Mouse (Mus musculus): ENCODE measurements around the gene Rpa3. TPM values are rescaled to one million over a fixed set of nuclear protein-coding genes. Genes with fewer than 3 reads are reported as not detected.
A peak's percentile ranks its signal among the peaks of the same experiment; 100 is the strongest.

Gene Rpa3
- polyA plus RNA-seq, 1 experiment = 0.87 TPM

DNA sequence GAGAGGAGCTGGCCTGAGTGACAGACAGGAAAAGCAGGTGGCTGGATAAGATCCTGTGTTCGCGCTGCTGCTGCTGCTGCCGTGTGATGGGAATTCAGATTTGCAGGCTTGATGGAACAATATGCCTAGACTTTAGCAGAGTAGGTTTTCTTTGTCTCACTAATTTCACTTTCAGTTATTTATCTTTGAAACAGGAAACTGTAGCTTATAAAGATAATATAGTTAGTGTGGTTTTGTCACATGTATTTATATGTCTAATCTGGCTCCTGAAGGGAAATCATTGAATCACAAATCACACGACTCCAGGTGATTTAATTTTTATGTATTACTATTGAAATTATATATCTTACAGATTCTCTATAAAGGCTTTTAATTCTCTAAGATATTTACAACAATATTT lies 24.3 kb upstream of the Rpa3 start:
- Histone ChIP-seq H3K4me1 (ENCODE audit: control insufficient read depth) (peaks cover 7% of the 10 kb centered on the region), H3K4me3 (replicated peaks) (no peak overlapping the region), H3K36me3 (ENCODE audit: control insufficient read depth) (peaks cover 19% of the 10 kb centered on the region), H3K9me3 (ENCODE audit: control insufficient read depth, low read length) (no peaks in the 10 kb centered on the region), H3K27me3 (ENCODE audit: control insufficient read depth) (no peaks in the 10 kb centered on the region)
- TF ChIP-seq GATA1 (IDR thresholded peaks at IDR 0.05; ENCODE audit: low read length) (no peak), TAL1 (IDR thresholded peaks at IDR 0.05; ENCODE audit: low read length) (no peak)

DNA sequence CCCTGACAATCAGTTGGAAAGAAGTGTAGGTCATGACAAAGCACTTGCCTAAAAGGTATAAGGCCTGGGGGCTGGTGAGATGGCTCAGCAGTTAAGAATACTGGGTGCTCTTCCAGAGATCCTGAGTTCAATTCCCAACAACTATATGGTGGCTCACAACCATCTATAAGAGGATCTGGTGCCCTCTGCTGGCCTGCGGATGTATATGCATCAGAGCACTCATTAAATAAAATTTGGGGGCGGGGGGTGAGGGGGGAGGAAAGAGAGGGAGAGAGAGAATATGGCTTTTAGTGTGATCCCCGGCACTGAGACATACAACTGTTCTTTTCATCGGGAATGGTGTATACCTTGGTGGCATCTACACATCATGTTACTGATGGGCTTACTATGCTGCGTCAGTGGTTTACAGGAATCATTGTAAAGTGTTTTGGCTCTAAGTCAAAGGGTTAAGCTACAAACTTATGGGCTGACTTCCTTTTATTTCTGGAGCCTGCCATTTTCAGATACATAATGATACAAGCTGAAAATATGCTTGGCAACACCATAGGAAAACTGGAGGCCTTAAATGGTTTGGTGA lies 19.5 kb upstream of the Rpa3 start:
- H3K4me3 ChIP-seq (replicated peaks) = no peak overlapping the region
- H3K36me3 ChIP-seq (ENCODE audit: control insufficient read depth) = peaks cover 8% of the 10 kb centered on the region
- H3K4me1 ChIP-seq (ENCODE audit: control insufficient read depth) = peaks cover 25% of the 10 kb centered on the region
- no peaks in the 10 kb centered on the region for H3K9me3 ChIP-seq (ENCODE audit: control insufficient read depth, low read length)
- H3K27me3 ChIP-seq (ENCODE audit: control insufficient read depth) = no peaks in the 10 kb centered on the region
- no peak for TF ChIP-seq GATA1 (IDR thresholded peaks at IDR 0.05; ENCODE audit: low read length)
- TF ChIP-seq TAL1 (IDR thresholded peaks at IDR 0.05; ENCODE audit: low read length) = no peak

DNA sequence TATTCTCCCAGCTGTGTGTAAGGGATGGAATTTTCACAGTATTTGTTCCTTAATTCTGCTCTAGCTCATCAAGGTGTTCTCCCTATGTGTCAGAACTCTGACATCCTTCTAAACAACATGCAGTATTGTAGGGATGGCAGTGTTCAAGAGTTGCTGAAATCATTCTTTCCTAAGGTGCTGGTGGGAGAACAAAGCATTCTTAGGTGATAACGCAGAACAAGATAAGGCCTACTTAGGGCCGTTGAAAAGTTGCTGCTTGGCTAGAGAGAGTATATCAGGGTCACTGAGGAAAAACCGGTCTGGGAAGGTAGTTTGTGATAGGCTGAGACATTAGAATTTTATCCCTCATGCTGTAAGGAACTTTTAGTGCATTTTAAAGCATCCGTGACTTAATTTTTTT lies 17.5 kb upstream of the Rpa3 start:
- H3K27me3 ChIP-seq (ENCODE audit: control insufficient read depth) = no peaks in the 10 kb centered on the region
- no peak overlapping the region for H3K4me3 ChIP-seq (replicated peaks)
- no peak for TF ChIP-seq GATA1 (IDR thresholded peaks at IDR 0.05; ENCODE audit: low read length)
- no peak for TF ChIP-seq TAL1 (IDR thresholded peaks at IDR 0.05; ENCODE audit: low read length)
- no peaks in the 10 kb centered on the region for H3K9me3 ChIP-seq (ENCODE audit: control insufficient read depth, low read length)
- peaks cover 25% of the 10 kb centered on the region for H3K4me1 ChIP-seq (ENCODE audit: control insufficient read depth)
- peaks cover 17% of the 10 kb centered on the region for H3K36me3 ChIP-seq (ENCODE audit: control insufficient read depth)

DNA sequence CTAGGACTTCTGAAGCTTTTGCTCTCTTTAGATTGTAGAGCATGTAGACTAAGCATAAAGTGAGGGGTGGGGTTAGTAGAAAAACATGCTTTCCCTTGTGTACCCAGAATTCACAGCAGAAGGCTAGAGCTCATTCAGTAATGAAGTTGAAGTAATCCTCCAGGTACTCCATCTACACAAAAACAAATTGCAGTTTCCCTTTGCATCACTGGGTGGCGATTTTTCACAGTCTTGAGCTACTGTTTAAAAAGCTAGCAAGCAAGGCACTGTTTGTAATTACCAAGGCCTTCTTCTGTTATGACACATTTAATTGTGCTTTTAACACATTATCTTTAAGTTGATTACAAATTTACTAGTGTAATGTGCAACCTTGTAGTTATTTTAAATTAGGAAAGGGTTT lies 16.1 kb upstream of the Rpa3 start:
- Histone ChIP-seq H3K27me3 (ENCODE audit: control insufficient read depth) (no peaks in the 10 kb centered on the region), H3K4me1 (ENCODE audit: control insufficient read depth) (peaks cover 25% of the 10 kb centered on the region), H3K36me3 (ENCODE audit: control insufficient read depth) (peaks cover 23% of the 10 kb centered on the region), H3K4me3 (replicated peaks) (no peak overlapping the region), H3K9me3 (ENCODE audit: control insufficient read depth, low read length) (no peaks in the 10 kb centered on the region)
- TF ChIP-seq TAL1 (IDR thresholded peaks at IDR 0.05; ENCODE audit: low read length) (no peak), GATA1 (IDR thresholded peaks at IDR 0.05; ENCODE audit: low read length) (no peak)

DNA sequence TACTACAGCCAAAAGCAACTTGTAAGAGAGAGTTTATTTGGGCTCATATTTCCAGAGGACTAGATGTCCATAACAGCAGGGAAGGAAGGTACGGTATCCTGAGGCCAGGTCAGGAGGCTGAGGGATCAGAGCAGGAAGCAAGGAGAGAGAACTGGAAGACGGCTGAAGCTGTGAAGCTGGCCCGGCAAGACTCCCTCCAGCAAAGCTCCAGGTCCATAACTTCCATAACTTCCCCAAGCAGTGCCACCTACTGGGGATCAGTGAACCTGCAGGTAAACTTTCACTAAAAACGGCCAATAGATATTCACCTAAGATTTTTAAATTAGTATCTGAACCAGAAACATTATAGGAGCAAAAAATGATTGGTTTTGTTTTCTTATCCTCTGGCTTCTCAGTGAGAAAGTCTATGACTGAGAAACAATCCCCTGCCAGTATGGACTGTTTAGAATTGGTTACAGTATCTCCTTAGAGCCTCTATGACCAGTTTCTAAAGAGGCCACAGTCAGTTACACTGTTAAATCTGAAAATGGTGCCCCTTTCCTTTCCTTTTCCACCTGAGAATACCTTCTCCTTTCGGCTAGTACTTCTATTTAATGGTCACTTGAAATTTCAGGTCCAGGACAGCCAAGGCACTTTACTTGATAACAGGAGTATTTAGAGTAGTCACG lies 15.5 kb upstream of the Rpa3 start:
- Histone ChIP-seq H3K27me3 (ENCODE audit: control insufficient read depth) (no peaks in the 10 kb centered on the region), H3K9me3 (ENCODE audit: control insufficient read depth, low read length) (no peaks in the 10 kb centered on the region), H3K4me3 (replicated peaks) (no peak overlapping the region), H3K36me3 (ENCODE audit: control insufficient read depth) (peaks cover 23% of the 10 kb centered on the region), H3K4me1 (ENCODE audit: control insufficient read depth) (peaks cover 29% of the 10 kb centered on the region)
- TF ChIP-seq TAL1 (IDR thresholded peaks at IDR 0.05; ENCODE audit: low read length) (no peak), GATA1 (IDR thresholded peaks at IDR 0.05; ENCODE audit: low read length) (no peak)

DNA sequence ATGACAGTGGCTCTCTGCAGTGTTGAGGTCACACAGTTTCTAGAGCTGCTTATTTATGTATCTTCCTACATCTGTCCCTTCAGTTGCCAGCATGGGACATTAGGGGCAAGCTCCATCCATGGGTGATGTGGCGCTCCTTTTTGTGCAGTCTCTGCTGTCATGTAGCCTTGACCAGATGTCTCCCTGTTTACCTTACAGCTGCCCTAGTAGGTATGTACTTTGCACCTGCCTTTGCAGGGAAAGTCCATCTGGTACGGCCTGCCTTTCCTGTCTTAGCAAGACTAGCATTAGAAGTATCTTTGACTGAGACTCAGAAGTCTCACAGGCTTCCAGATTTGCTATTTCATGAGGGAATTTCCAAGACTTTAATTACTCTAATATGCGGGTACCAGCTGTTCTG lies 12.1 kb upstream of the Rpa3 start:
- Histone ChIP-seq H3K4me3 (replicated peaks) (no peak overlapping the region), H3K27me3 (ENCODE audit: control insufficient read depth) (no peaks in the 10 kb centered on the region), H3K4me1 (ENCODE audit: control insufficient read depth) (peaks cover 14% of the 10 kb centered on the region)

DNA sequence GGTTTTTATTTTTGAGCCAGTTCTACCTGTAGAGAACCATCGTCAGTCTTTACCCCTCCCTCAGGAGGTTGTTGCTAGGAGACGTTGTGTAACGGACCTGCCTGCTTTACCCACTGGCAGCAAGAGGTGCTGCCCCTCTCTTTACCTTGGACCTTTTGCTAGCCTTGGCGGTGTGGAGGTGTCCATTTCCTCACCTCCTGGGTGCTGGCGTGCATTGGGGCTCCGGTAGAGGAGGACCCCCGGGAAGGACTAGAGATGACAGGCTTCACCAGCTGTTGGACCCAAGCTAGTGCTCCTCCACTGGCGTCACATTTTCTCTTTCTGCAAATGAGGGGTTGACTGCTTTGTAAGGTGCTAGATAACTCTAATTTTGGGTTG lies 683 bp upstream of the Rpa3 start:
- Histone ChIP-seq H3K4me3 (replicated peaks) (peak overlapping the region; percentile 99), H3K9me3 (ENCODE audit: control insufficient read depth, low read length) (no peaks in the 10 kb centered on the region), H3K4me1 (ENCODE audit: control insufficient read depth) (peaks cover 17% of the 10 kb centered on the region), H3K36me3 (ENCODE audit: control insufficient read depth) (peaks cover 16% of the 10 kb centered on the region), H3K27me3 (ENCODE audit: control insufficient read depth) (no peaks in the 10 kb centered on the region)
- TF ChIP-seq GATA1 (IDR thresholded peaks at IDR 0.05; ENCODE audit: low read length) = no peak
- no peak for TF ChIP-seq TAL1 (IDR thresholded peaks at IDR 0.05; ENCODE audit: low read length)

More for the DNA sequence above, 12.1 kb upstream of the Rpa3 start:
- Histone ChIP-seq H3K36me3 (ENCODE audit: control insufficient read depth) (peaks cover 17% of the 10 kb centered on the region), H3K9me3 (ENCODE audit: control insufficient read depth, low read length) (no peaks in the 10 kb centered on the region)
- no peak for TF ChIP-seq TAL1 (IDR thresholded peaks at IDR 0.05; ENCODE audit: low read length)
- no peak for TF ChIP-seq GATA1 (IDR thresholded peaks at IDR 0.05; ENCODE audit: low read length)

DNA sequence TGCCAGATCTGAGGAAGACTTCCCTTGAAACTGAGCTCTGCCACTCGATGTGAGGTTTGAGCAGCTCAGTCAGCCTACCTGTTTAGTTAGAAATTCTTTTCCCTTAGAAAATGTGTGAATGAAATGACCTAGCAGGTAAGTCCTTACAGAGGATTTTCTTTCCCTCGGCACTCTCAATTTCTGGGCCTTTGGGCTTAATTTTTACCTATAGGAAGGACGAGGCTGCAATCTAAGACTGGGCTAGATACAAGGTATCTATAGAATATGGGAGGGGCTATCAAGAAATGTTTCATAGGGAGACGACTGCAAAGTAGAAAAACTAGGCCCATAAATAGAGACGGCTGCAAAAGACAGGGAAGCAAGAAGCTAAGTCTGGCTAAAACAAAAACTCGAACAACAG lies 657 bp downstream of the Rpa3 start:
- Histone ChIP-seq H3K4me1 (ENCODE audit: control insufficient read depth) (peaks cover 17% of the 10 kb centered on the region), H3K36me3 (ENCODE audit: control insufficient read depth) (peaks cover 28% of the 10 kb centered on the region), H3K9me3 (ENCODE audit: control insufficient read depth, low read length) (no peaks in the 10 kb centered on the region), H3K4me3 (replicated peaks) (peak overlapping the region; percentile 99), H3K27me3 (ENCODE audit: control insufficient read depth) (no peaks in the 10 kb centered on the region)
- TF ChIP-seq TAL1 (IDR thresholded peaks at IDR 0.05; ENCODE audit: low read length) = no peak

DNA sequence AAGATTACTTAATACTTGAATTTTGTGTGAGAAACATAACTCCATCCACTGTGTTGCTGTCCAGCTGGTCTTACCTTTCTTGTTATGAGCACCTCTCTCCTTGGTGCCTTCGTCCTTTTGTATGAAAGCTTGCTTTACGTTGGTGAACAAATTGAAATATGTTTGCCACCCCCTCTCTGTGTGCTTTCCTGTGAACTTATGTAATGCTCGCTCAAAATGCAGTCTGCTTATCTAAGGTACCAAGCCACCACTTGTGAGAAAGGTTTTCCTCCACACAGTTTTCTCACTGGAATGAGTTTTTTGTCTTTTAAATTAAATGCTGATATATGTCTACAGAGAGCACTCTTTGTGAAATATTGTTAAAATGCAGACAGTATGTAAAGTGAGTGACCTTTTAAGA lies 30.4 kb downstream of the Rpa3 start:
- H3K9me3 ChIP-seq (ENCODE audit: control insufficient read depth, low read length) = no peaks in the 10 kb centered on the region
- TF ChIP-seq TAL1 (IDR thresholded peaks at IDR 0.05; ENCODE audit: low read length) = no peak
- TF ChIP-seq GATA1 (IDR thresholded peaks at IDR 0.05; ENCODE audit: low read length) = no peak
- no peaks in the 10 kb centered on the region for H3K4me1 ChIP-seq (ENCODE audit: control insufficient read depth)
- H3K27me3 ChIP-seq (ENCODE audit: control insufficient read depth) = no peaks in the 10 kb centered on the region
- peaks cover 76% of the 10 kb centered on the region for H3K36me3 ChIP-seq (ENCODE audit: control insufficient read depth)
- no peak overlapping the region for H3K4me3 ChIP-seq (replicated peaks)

DNA sequence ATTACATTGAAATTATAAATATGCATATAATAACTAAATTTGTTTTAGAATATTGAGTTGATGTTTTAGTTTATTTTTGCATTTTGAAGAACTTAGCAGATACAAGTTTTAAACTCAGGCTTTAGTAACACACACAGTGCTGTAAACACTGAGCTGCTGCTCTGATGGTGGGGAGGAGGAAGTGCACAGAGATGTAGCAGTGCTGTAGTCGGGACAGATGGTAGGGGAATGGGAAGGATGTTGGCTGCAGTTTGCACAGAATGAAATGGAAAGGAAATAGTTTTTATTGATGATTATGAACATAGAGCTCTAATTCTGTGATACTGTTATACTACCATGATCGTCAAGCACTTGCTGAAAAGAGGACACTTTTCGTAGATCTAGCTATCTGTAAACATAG lies 31.9 kb downstream of the Rpa3 start:
- Histone ChIP-seq H3K36me3 (ENCODE audit: control insufficient read depth) (peaks cover 74% of the 10 kb centered on the region), H3K4me3 (replicated peaks) (no peak overlapping the region), H3K27me3 (ENCODE audit: control insufficient read depth) (no peaks in the 10 kb centered on the region), H3K9me3 (ENCODE audit: control insufficient read depth, low read length) (no peaks in the 10 kb centered on the region), H3K4me1 (ENCODE audit: control insufficient read depth) (no peaks in the 10 kb centered on the region)
- TF ChIP-seq GATA1 (IDR thresholded peaks at IDR 0.05; ENCODE audit: low read length) (no peak), TAL1 (IDR thresholded peaks at IDR 0.05; ENCODE audit: low read length) (no peak)

All from erythroblast, embryonic 14.5 days (primary cell).